Mouse (Mus musculus): Measurements from ENCODE around the gene Ulk4.

Ulk4 gene

GRCm38 (mm10) chr9:121277118-121278060 is at the start of gene Ulk4:
Gene Ulk4, minus strand, starts transcription at chr9:121277197.
- peak; percentile 87 to 88 for DNase-seq (ENCODE audit: low spot score in 2 of 2)

- no peak for DNase-seq (ENCODE audit: low spot score in 2 of 2)
Observed at GRCm38 (mm10) chr9:121322034-121322433, 45.0 kb upstream of the Ulk4 start.

DNA sequence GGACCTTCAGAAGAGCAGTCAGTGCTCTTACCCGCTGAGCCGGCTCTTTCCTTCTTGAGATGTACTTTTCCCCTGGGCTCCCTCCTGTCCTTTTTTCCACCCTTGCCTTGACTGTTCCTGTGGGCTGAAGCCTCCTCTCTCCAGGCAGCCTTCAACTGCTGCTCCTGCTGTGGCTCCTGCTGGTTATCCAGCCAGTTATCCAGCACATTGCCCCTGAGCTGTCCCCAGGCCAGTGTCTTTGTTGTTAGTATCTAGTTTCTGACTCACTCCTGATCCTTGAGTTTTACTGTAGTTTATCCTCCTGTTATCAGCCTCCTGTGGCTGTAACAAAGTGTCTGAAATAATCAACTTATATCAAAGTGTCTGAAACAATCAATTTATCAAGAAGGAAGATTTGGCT is 44.1 kb upstream of the Ulk4 start:
- no peak for DNase-seq (ENCODE audit: low spot score in 2 of 2)

DNA sequence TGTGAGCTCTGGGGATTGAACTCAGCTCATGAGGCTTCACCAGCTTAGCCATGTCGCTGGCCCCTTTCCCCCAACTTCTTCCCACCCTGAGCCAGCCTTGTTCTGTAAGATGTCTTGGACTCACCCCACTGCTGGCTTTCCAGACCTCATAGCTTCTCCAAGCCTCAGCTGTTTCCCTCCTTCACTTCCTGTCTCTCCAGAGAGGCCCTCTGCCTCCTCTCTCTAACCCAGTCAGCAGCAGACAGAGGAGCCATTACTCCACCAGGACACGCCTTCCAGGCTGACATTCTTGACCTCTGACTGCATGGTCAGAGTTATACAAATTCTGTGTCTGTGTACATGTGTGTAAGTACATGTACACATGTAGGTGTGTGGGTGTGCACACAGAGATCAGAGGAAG is 43.4 kb upstream of the Ulk4 start:
- DNase-seq (ENCODE audit: low spot score in 2 of 2): no peak

DNA sequence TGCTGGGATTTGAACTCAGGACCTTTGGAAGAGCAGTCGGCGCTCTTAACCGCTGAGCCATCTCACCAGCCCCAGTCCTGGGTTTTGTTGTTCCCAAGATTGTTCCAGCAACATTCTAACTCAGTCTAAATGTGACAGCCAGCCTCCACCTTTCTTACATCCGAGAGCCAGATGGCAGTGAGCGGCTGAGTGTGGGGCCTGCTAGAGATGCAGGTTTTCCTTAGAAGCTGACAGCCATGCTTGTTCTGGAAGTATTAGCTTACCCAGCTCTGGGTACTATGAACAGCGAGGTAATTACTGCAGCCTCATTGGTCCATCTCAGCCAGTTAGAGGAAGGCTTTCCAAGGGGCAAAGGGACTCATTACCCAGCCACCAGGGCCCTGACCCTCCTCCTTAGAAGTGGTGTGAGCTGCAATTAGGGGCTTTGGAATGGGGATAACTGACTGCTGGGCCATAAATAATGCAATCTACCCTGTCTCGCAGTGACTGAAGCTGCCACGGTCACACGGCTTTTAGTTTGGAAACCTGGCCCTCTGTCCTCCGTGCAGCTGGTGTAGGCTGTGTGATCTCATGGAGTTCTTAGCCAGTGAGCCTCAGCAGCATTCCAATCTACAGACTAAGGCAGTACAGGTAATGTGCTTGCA is 42.4 kb upstream of the Ulk4 start:
- no peak for DNase-seq (ENCODE audit: low spot score in 2 of 2)

- peak; percentile 41 to 49 for DNase-seq (ENCODE audit: low spot score in 2 of 2)
Observed at GRCm38 (mm10) chr9:121316621-121317405, 39.8 kb upstream of the Ulk4 start.

GRCm38 (mm10) chr9:121315901-121316595 is 39.1 kb upstream of the Ulk4 start:
- DNase-seq (ENCODE audit: low spot score in 2 of 2): no peak

DNA sequence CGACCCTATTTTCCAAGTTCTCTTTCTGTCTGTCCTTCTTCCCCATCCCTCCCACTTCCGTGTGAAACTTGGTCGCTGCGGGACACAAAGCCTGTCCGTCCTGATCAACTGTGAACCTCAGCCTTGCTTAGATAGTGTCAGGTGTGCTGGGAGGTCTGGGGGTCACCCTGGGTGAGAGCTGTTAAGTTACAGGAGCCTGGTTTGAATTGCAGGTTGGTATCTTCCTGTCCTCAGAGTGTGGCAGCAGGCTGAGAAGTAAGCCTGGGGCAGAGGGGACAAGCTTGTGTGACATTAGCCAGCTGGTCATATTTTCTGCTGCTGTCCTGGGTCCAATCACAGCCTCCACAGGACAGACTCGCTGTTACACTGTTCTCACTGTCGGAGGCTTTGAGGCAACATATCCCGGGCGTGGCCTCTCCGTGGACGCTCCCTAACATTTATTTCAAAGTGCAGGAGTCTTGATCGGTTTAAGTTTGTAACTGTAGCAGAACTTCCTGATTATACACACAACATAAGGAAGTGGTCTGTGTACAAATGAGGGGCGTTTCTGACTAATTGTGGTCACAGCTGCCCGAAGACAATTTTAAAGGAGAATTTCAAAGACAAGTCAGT is 37.6 kb upstream of the Ulk4 start:
- DNase-seq (ENCODE audit: low spot score in 2 of 2): peak; percentile 32 to 54

- DNase-seq (ENCODE audit: low spot score in 2 of 2): peak; percentile 78 to 79
Observed at GRCm38 (mm10) chr9:121313656-121314374, 36.8 kb upstream of the Ulk4 start.

GRCm38 (mm10) chr9:121312237-121312891 is 35.4 kb upstream of the Ulk4 start:
- DNase-seq (ENCODE audit: low spot score in 2 of 2): no peak

- DNase-seq (ENCODE audit: low spot score in 2 of 2): no peak
Observed at GRCm38 (mm10) chr9:121311846-121312236, 34.8 kb upstream of the Ulk4 start.

DNA sequence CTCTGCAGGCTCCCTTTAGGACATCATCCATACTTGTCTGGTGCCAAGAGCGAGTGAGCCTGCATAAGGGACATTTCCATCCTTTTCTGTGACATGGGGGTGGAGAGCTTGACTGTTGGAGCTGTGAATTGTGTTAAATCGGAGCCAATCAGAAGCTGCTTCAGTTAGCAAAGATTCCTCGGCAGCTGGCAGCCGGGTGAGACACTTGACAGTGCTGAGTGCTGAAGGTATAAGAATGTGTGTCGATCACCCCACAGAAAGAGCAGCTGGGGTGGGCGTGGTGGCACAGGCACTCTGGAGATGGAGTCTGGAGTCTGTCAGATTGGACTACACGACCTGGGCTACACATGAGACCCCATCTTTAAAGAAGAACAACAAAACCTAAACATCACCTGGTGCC is 33.5 kb upstream of the Ulk4 start:
- DNase-seq (ENCODE audit: low spot score in 2 of 2): no peak

- no peak for DNase-seq (ENCODE audit: low spot score in 2 of 2)
Observed at GRCm38 (mm10) chr9:121309287-121309686, 32.3 kb upstream of the Ulk4 start.

- no peak for DNase-seq (ENCODE audit: low spot score in 2 of 2)
Observed at GRCm38 (mm10) chr9:121305456-121305855, 28.5 kb upstream of the Ulk4 start.

GRCm38 (mm10) chr9:121304520-121304919 is 27.5 kb upstream of the Ulk4 start:
- no peak for DNase-seq (ENCODE audit: low spot score in 2 of 2)

DNA sequence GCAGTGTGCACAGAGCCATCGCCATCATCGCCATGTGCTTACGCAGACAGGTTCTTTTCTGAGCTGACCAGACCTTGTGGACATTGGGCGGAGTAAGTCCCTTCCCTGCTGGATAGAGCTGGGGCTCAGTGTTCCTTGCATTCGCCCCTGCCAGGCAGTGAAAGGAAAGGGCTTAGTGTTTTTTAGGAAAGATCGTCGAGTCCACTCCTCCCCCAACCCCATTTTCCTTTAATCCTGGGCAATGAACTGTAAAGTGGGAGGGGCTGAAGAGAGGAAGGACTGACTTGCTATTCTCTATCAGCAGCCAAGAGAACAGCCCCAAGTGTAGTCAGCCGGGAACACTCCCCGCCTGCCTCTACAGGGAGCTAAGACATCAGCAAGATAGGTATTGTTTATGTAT is 26.8 kb upstream of the Ulk4 start:
- DNase-seq (ENCODE audit: low spot score in 2 of 2): peak in 1 of 2 experiments; percentile 37

GRCm38 (mm10) chr9:121303086-121303485 is 26.1 kb upstream of the Ulk4 start:
- DNase-seq (ENCODE audit: low spot score in 2 of 2): no peak

GRCm38 (mm10) chr9:121302543-121302942 is 25.5 kb upstream of the Ulk4 start:
- DNase-seq (ENCODE audit: low spot score in 2 of 2): no peak

- DNase-seq (ENCODE audit: low spot score in 2 of 2): peak; percentile 69 to 70
Observed at GRCm38 (mm10) chr9:121301041-121301920, 24.3 kb upstream of the Ulk4 start.
